Mouse (Mus musculus) stomach, embryonic 16.5 days (tissue): ENCODE measurements around the gene Fam185a. TPM values are rescaled to one million over a fixed set of nuclear protein-coding genes. Genes with fewer than 3 reads are reported as not detected.
A peak's percentile ranks its signal among the peaks of the same experiment; 100 is the strongest.

Experiments used
- ATAC-seq: fragments of 200-750 bp; cut with Nextera tagmentation; 2 replicates; pipeline ENCODE4 v1.8.0; 2017; ENCODE audit warnings: moderate number of reproducible peaks, moderate TSS enrichment; ENCODE audit not compliant: insufficient read depth, low FRiP score
- H3K27ac ChIP-seq: fragments of 300-500 bp; sonication (generic); 2 replicates; pipeline ENCODE4 v1.5.1; 2014; ENCODE audit warnings: low read length
- H3K27me3 ChIP-seq: fragments of 300-500 bp; sonication (generic); 2 replicates; pipeline ENCODE4 v1.6.1; 2014; ENCODE audit warnings: low read length, control low read depth, mixed read lengths; ENCODE audit not compliant: control insufficient read depth, insufficient read depth
- H3K36me3 ChIP-seq: fragments of 300-500 bp; sonication (generic); 2 replicates; pipeline ENCODE4 v1.6.1; 2014; ENCODE audit warnings: low read length; ENCODE audit not compliant: control insufficient read depth, insufficient read depth
- H3K4me1 ChIP-seq: fragments of 300-500 bp; sonication (generic); 2 replicates; pipeline ENCODE4 v1.6.1; 2014; ENCODE audit warnings: low read length, control low read depth, mixed read lengths; ENCODE audit not compliant: control insufficient read depth, insufficient read depth
- H3K4me2 ChIP-seq: fragments of 300-500 bp; sonication (generic); 2 replicates; pipeline ENCODE4 v1.6.1; 2014; ENCODE audit warnings: low read depth, low read length, mixed read lengths
- H3K4me3 ChIP-seq: fragments of 300-500 bp; sonication (generic); replicated peaks from 2 replicates; pipeline ENCODE4 v1.5.1; 2014; ENCODE audit warnings: mild to moderate bottlenecking, low read length
- H3K9ac ChIP-seq: fragments of 300-500 bp; sonication (generic); 2 replicates; pipeline ENCODE4 v1.6.1; 2014; ENCODE audit warnings: low read length
- H3K9me3 ChIP-seq: fragments of 300-500 bp; sonication (generic); replicated peaks from 2 replicates; pipeline ENCODE4 v1.6.1; 2016; ENCODE audit warnings: low read length, control low read depth; ENCODE audit not compliant: control insufficient read depth
- WGBS: fragments of 180-500 bp; shearing (Covaris S2); extraction: QIAGEN DNeasy Blood & Tissue Kit; methylation state at CpG from one replicate; pipeline ENCODE4 v1.1.7; 2014; 5-methylcytosine and 5-hydroxymethylcytosine counted together
- polyA plus RNA-seq: library from polyadenylated mRNA; unstranded; fragments of >200 nt; fragmentation: Nextera tagmentation; extraction: Ambion mirVana; gene quantifications from 2 replicates; pipeline ENCODE4 v1.2.1, GENCODE M21; 2015

Fam185a gene
- polyA plus RNA-seq, 1 experiment from 2014 or later: 6.8 TPM

- Histone ChIP-seq H3K27me3 (no peaks in the 10 kb centered on the region), H3K4me1 (peaks cover 10% of the 10 kb centered on the region; the same call in 1 of the 2 replicates), H3K4me2 (no peak overlapping the region), H3K9me3 (no peaks in the 10 kb centered on the region), H3K4me3 (no peak overlapping the region), H3K9ac (no peak overlapping the region), H3K27ac (no peak overlapping the region), H3K36me3 (no peaks in the 10 kb centered on the region)
- ATAC-seq: no peak
- WGBS: 69% methylated on average over 4 of the region's 4 CpGs
These were observed 85.0 kb downstream of the Fam185a start for GRCm38 (mm10) chr5:21509801-21510200.

GRCm38 (mm10) chr5:21513363-21513762 lies 88.6 kb downstream of the Fam185a start:
- 38% methylated on average over 10 of the region's 10 CpGs for WGBS
- H3K27ac ChIP-seq: no peak overlapping the region; the same call in 1 of the 2 replicates
- H3K4me1 ChIP-seq: peaks cover 10% of the 10 kb centered on the region; the same call in 1 of the 2 replicates
- H3K9ac ChIP-seq: no peak overlapping the region
- peak; percentile 56; the same call in 1 of the 2 replicates for ATAC-seq
- H3K9me3 ChIP-seq: no peaks in the 10 kb centered on the region
- no peaks in the 10 kb centered on the region for H3K27me3 ChIP-seq
- no peak overlapping the region for H3K4me2 ChIP-seq
- H3K4me3 ChIP-seq: no peak overlapping the region
- H3K36me3 ChIP-seq: no peaks in the 10 kb centered on the region

DNA sequence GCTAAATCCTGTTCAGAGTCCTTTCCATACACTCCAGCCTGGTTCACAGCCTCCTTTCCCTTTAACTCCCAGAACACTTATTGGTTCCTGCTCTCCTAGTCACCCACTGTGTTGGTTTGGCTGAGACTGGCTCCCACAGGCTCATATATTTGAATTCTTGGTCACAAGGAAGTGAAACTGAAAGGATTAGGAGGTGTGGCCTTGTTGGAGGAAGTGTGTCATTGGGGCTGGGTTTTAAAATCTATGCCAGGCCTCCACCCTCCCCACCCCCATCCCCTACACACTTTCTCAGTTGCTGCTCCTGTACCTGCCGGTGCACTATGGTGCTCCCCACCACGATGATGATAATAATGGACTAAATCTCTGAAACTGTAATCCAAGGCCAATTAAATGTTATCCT lies 92.8 kb downstream of the Fam185a start:
- H3K4me3 ChIP-seq: no peak overlapping the region
- no peak for ATAC-seq
- 95% methylated on average over 2 of the region's 2 CpGs for WGBS
- peaks cover 10% of the 10 kb centered on the region; the same call in 1 of the 2 replicates for H3K4me1 ChIP-seq
- H3K36me3 ChIP-seq: no peaks in the 10 kb centered on the region
- no peak overlapping the region for H3K4me2 ChIP-seq
- H3K27ac ChIP-seq: no peak overlapping the region
- no peak overlapping the region for H3K9ac ChIP-seq
- H3K9me3 ChIP-seq: no peaks in the 10 kb centered on the region
- H3K27me3 ChIP-seq: no peaks in the 10 kb centered on the region

GRCm38 (mm10) chr5:21518207-21518606 lies 93.4 kb downstream of the Fam185a start:
- Histone ChIP-seq H3K9me3 (no peaks in the 10 kb centered on the region), H3K27ac (no peak overlapping the region), H3K36me3 (no peaks in the 10 kb centered on the region), H3K4me2 (no peak overlapping the region), H3K4me1 (peaks cover 8% of the 10 kb centered on the region; the same call in 1 of the 2 replicates), H3K27me3 (no peaks in the 10 kb centered on the region), H3K9ac (no peak overlapping the region), H3K4me3 (no peak overlapping the region)
- no peak for ATAC-seq
- WGBS: 71% methylated on average over 4 of the region's 4 CpGs

- Histone ChIP-seq H3K27me3 (no peaks in the 10 kb centered on the region), H3K27ac (no peak overlapping the region), H3K9ac (no peak overlapping the region), H3K4me3 (no peak overlapping the region), H3K4me1 (no peaks in the 10 kb centered on the region), H3K36me3 (no peaks in the 10 kb centered on the region), H3K4me2 (no peak overlapping the region), H3K9me3 (no peaks in the 10 kb centered on the region)
- ATAC-seq: no peak
- 81% methylated on average over 3 of the region's 3 CpGs for WGBS
These were observed 94.4 kb downstream of the Fam185a start for GRCm38 (mm10) chr5:21519166-21519565.

- Histone ChIP-seq H3K9ac (no peak overlapping the region), H3K27me3 (no peaks in the 10 kb centered on the region), H3K27ac (peak overlapping the region; percentile 93), H3K4me3 (no peak overlapping the region), H3K4me2 (no peak overlapping the region), H3K4me1 (no peaks in the 10 kb centered on the region; the same call in 1 of the 2 replicates), H3K9me3 (no peaks in the 10 kb centered on the region), H3K36me3 (no peaks in the 10 kb centered on the region)
- WGBS: 63% methylated on average over 11 of the region's 11 CpGs
- no peak for ATAC-seq
These were observed 102.2 kb downstream of the Fam185a start for GRCm38 (mm10) chr5:21526835-21527485.

GRCm38 (mm10) chr5:21527488-21527911 lies 102.7 kb downstream of the Fam185a start:
- Histone ChIP-seq H3K9ac (no peak overlapping the region), H3K27ac (peak overlapping the region; percentile 93), H3K4me3 (no peak overlapping the region), H3K4me1 (no peaks in the 10 kb centered on the region; the same call in 1 of the 2 replicates), H3K4me2 (no peak overlapping the region), H3K9me3 (no peaks in the 10 kb centered on the region), H3K27me3 (no peaks in the 10 kb centered on the region), H3K36me3 (no peaks in the 10 kb centered on the region)
- peak; percentile 73 for ATAC-seq
- WGBS: 43% methylated on average over 4 of the region's 4 CpGs

DNA sequence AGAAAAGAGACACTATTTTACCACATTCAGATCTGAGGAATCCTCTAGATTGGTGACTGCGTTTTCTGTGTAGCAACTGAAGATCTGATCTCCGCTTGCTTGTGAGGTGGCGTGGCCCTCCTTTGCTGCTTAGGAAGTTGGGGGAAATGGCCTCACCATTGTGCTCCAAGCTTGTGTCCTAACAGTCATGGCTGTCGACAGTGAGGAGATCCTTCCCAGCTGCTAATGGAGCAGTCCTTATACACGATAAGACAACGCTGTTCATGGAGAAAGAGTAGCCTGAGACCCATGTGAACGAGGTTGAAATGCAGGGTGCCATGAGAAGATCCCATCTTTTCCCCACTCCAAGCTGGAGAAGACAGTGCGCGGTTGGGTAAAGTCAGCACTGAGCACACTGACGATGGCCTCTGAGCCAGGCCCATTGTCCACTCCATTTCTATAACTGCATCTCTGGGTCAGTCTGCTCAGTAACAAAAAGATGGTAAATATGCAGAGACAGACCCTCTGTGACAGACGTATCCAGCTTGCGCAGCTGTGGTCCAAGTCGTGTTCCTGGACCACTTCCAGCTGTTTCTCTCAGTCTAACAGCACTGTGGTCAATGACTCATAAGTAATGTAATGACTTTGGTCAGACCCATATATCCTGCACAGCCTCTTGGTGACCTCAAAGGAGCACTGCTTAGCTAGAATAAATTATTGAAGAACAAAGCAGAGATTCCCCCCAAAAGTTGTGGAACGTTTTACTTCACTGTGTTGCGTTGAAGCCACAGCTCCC lies 103.5 kb downstream of the Fam185a start:
- Histone ChIP-seq H3K9me3 (no peaks in the 10 kb centered on the region), H3K9ac (no peak overlapping the region), H3K36me3 (no peaks in the 10 kb centered on the region), H3K4me1 (no peaks in the 10 kb centered on the region; the same call in 1 of the 2 replicates), H3K27ac (peak overlapping the region; percentile 93), H3K27me3 (no peaks in the 10 kb centered on the region), H3K4me3 (no peak overlapping the region), H3K4me2 (no peak overlapping the region)
- peak; percentile 85 for ATAC-seq
- 57% methylated on average over 15 of the region's 15 CpGs for WGBS

- H3K4me2 ChIP-seq: no peak overlapping the region
- ATAC-seq: no peak
- no peak overlapping the region for H3K9ac ChIP-seq
- 75% methylated on average over 8 of the region's 8 CpGs for WGBS
- peak overlapping the region; percentile 93 for H3K27ac ChIP-seq
- no peaks in the 10 kb centered on the region for H3K9me3 ChIP-seq
- H3K36me3 ChIP-seq: no peaks in the 10 kb centered on the region
- no peaks in the 10 kb centered on the region for H3K27me3 ChIP-seq
- H3K4me1 ChIP-seq: no peaks in the 10 kb centered on the region; the same call in 1 of the 2 replicates
- H3K4me3 ChIP-seq: no peak overlapping the region
These were observed 104.5 kb downstream of the Fam185a start for GRCm38 (mm10) chr5:21529110-21529720.
